Mouse (Mus musculus) lung, postnatal 4 days (tissue): ENCODE results near the gene P2ry10.
"Not testable (repeated sequence)": the region's sequence is repeated elsewhere in the genome, so short reads cannot be mapped to it uniquely, and the experiment has no call there.

Source experiments
- DNase-seq, 2 experiments: peaks; one replicate each; pipeline ENCODE4 v3.0.0; 2021

P2ry10 gene

DNA sequence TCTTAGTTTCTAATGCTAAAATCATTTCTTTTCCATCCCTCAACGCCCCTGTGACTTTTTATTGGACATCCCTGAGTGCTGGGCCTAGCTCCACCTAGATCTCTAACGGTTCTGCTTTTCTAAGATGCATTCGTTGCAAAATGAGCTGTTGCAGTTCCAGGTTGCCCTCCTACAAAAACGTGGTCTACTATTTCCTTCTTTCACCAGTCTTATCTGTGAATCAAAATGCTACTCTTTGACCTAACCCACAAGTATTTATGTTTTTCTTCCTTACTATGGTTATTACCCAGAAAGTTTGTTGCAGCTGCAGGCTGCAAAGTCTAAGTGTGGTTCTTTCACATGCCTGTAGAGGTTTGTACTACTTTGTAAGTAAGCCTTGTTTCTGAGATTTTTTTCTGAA, at the start of gene P2ry10:
Gene P2ry10, plus strand, starts transcription at position 316 of the 400 bp plus-strand sequence.
- no peak for DNase-seq

DNA sequence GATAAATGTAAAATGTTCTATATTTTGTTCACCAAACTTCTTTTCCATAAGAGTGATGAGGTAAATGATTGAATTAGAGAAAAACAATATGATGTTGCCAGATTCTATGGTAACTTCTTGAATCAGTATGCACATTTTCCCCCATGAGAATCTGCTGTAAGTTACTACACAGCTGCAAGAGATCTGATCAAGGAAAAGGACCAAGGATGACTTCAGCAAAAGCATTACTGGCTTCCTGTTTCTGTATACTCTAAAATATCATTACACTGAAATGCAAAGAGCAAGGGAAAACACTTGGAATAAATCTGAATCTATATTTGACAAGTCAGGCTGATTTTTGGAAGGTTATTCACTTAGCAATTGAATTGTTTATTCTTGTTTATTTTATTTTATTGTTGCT, 49.1 kb upstream of the P2ry10 start:
- no peak for DNase-seq

DNA sequence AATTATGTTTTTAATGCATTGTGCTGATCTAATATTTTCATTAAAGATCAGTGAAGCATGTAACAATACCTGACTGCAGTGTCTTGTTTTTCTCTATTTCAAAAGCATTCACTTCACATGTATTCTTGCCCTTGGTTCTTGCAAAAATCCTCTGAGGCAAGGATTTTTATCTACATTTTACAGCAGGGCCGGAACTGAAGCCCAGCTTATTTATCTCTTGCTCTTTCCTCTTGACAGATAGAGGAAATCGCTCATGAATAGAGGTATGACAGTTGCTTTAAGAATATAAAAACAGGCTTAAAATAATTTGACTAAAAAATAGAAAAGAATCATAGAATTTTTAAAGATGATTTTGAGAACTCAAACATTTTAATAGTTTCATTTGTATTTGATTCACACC, 48.7 kb upstream of the P2ry10 start:
- no peak for DNase-seq

DNA sequence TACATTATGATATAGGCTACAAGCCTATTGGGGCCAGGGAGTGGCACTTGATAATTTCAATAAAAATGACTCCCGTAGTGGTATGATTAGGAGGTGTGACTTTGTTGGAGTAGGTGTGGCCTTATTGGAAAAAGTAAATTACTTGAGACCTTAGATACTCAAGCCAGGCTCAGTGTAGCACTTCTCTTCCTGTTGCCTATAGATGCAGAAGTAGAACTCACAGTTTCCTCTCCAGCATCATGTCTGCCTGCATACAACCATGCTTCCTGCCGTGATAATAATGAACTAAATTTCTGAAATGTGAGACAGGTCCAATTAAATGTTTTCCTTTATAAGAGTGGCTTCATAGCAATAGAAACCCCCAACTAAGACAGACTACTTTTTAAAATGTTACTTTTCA, 45.9 kb upstream of the P2ry10 start:
- no peak for DNase-seq

DNA sequence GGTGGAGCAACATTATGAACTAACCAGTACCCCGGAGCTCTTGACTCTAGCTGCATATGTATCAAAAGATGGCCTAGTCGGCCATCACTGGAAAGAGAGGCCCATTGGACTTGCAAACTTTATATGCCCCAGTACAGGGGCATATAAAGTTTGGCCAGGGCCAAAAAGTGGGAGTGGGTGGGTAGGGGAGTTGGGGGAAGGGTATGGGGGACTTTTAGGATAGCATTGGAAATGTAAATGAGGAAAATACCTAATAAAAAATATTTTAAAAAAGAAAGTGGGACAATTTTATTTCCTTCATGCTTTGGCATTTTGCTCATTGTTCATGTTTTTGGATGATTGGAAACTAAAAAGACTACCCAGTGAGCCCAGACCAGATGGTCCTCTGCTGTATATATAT, 4.9 kb upstream of the P2ry10 start:
- DNase-seq, result not testable (repeated sequence)

DNA sequence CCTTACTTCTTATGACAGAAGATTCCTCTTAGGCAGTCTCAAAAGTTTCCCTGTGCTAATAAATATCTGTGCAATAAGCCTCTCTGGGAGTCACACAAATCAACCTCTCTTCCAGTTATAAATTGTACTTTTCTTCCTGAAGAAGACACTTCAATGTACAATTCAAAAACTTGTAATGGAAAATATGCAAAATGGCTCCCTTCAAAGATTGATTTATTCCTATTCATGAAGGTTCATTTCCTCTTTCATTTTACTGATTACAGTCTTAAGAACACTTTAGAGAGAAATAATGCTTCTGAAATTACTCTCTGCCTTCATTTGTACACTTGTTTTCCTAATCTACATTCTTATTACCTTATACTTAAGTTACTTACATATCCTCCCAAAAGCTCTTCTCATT, 4.0 kb upstream of the P2ry10 start:
- DNase-seq, result no peak

DNA sequence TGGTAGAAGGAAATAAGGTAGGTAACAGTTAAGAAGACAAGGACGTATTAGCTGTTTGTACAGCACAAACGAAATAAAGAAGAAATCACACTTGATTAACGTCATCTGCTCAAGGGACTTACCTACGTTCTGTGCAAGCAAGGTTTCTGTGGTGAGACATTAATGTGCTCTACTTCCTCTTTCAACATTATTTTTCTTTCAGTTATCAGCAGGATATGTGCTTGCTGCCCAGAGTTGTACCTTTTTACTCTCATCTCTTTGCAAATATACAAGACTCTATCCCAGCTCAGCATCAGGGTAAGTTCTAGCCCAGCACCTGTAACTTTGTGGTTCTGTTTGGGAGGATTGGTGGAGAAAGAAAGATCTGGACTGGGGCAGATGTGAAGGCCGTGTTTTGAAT, 839 bp downstream of the P2ry10 start:
- no peak for DNase-seq

DNA sequence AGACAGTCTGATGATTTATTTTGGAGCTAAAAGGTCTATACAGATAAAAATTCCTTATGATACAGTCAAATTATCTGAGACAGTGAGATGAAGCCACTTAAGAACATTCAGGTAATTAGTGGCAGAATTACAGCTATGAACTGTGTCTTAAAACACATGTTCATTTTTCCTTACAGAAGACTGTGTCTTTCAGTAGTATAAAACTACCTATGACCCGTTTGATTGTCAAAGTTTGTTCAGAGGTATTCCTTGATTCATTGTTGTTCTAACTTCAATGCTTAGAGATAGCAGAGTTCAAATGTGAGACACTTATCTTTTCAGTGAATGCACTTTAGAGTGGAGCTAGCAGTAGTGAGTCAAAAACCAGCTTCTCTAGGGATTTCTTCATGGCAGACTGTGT, 1.6 kb downstream of the P2ry10 start:
- no peak for DNase-seq

DNA sequence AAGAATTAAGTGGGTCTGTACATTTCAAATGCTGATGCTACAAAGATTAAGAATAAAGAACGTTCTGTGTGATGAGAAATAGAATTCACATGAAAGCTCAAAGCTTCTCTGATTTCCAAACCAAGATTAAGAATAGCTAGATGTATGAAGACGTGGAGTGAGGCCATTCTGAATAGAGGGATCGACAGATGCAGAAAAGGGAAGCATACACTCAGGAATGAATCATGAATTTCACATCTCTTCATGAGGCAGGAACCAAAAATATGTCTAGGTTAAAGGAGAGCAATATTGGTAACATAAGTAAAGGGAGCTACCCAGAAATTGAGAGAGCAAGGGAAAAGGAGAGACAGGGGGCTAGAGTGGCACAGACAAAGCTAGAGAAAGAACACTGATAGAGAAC, 7.3 kb downstream of the P2ry10 start:
- DNase-seq, result no peak

DNA sequence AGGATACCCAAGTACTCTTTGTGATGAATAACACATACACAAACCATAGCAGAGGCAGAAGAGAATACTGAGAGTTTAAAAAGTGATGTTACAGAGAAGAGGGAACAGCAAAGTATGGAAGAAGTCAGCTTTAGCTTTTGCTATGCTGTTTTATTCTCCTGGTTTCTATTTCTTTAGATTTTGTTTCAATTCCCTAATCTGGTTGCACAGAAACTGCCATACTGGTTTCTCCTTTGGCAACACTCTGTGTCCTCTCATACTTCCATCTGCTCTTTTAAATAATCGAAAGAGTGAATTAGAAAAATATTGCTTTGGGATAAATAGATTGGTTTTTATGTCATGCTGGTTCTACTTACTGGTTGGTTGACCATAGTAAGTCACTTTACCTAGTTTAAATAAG, 28.0 kb downstream of the P2ry10 start:
- DNase-seq, result no peak

DNA sequence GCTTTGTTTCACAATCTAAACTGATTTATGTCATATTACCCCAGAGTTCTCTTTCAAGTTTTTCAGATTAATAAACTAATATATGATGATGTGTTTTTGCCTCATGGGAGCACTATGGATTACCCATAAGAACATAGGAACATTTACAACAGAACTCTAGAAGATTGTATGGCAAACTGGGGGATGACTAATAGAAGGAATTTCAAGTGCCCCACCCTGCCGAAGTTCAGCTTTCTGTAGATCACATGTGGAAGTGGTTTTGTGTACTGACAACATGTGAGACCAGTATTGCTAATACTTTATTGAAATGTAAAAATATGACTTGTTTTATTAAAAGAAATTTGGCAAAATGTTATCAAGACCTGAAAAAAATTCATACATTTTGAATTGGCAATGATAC, 28.7 kb downstream of the P2ry10 start:
- no peak for DNase-seq

DNA sequence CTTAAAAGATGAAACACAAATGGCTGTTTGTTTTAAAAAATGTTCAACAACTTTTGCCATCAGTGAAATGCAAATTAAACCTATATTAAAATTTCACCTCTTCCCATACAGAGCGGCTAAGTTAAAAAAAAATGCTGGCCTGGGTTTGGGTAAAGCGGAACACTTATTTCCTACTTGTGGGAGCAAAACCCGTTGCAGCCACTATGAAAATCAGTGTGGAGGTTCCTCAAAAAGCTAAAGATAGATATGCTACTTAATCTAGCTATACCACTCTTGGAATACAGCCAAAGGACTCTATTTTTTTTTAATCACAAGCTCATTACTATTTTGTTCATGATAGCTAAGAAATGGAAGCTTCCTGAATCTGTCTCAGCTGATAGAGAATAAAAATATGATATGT, 54.9 kb downstream of the P2ry10 start:
- no peak for DNase-seq

DNA sequence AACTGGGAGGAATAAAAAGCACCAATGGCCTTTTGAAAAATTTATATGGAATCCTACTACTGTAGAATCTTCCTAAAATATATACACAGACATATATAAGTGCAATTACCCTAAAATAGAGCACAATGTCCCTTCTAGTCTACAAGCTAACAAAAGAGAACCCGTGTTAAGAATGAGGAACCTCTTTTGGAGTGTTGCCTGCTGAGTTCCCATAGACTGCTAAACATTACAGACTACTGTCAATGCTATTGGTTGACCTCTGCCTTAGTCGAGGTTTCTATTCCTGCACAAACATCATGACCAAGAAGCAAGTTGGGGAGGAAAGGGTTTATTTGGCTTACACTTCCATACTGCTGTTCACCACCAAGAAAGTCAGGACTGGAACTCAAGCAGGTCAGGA, 55.6 kb downstream of the P2ry10 start:
- no peak for DNase-seq

DNA sequence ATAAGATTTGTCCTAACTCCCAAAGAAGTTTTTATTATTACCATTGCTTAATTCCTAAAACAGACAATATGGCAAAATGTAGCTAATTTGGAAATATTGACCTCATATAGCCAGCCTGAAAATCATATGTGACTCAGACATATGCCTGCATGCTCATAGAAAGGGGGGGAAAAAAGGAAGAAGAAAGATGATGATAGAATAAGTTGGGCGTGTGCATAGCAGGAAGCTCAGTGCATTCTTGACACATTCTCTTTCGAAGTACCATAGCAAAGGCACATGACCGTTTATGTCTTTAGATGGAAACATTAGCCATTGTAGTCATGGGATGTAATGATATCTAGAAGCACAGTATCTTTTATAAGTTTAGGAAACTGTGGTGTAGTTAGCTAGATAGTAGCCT, 60.4 kb downstream of the P2ry10 start, which contains the start of gene P2ry10b:
Gene P2ry10b, plus strand, starts transcription at position 247 of the 400 bp plus-strand sequence.
- no peak for DNase-seq

DNA sequence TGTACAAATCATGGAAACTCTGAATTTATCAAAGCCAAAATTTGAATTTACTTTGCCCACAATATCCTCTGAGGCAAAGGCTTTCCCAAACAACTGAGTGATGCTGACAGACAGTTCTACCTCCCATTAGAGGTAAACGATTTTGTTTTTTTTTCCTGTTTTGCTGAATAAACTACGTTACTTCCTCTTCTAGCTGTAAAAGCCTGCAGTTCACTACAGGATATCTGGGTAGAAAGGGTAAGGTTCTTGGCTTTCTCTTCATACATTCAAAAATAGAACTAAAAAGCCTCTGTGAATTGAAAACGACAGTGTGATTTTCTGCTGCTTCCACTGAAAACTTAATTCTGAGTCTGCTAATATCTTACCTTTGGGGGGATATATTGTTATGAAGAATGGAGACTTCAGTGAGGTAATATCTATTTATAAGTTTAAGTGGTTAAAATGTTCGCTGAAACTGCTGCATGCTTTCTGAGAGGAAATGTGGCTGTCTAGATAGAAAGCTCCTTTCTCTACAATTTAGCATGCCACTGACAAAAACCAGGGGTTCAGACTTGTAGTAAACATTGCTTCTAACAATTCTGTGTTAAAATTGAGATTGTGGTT, 61.2 kb downstream of the P2ry10 start:
- no peak for DNase-seq

DNA sequence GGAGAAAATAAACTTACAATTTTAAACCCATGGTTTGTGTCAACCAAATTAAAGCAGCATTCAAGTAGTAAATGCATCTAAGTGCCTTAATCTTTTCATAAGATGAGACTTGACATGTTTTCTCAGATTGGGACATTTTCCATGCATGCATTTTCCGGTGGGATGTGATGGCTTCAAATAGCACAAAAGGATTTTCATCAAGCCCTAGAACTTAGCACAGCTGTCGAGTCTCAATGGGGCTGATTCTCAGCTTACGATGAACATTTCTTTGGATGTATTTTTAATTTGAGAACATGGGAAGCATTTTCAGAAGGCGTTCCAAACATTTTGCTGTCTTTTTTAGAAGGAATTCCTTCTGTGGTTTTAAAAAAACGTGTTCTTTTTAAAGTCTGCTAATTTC, 61.7 kb downstream of the P2ry10 start:
- DNase-seq, result no peak

DNA sequence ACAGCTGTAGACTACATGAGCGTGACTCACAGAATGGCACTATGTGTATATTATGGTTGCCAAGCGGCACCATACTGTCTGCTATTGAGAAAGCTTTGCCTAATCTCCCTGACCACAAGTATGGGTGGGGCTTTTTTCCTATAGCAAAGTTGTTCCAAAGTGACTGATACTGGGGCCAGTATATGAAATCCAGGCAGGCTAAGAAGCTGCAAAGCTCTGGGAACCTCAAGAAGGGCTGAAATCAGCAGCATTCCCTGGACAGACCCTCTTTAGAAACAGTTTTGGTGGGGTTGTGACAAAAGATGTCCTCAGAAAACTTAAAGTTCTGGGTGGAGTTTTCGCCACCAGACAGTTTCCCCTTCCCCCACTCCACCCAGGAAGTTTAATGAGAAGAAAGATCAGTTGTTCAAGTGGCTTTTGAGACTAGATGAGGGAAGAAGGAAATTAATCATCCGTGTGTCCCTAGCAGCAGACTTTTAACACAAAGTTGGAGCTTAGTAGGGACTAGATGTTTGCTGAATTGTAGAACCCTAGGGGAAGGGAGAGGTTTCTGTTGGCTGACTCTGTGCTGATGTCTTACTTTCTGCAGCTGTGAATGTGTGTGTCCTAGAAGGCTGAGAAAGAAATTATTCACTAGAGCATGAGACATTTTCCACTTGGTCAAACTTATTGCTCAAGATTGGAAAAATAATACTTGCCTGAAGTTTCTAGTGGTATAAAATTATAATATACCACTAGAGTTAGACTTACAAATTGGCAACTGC, 62.6 kb downstream of the P2ry10 start:
- peak in 1 of 2 experiments; percentile 18 for DNase-seq
